Mouse (Mus musculus): ENCODE results near the gene Jmjd1c. TPM values are rescaled to one million over a fixed set of nuclear protein-coding genes. Genes with fewer than 3 reads are reported as not detected.

The Jmjd1c gene
- polyA plus RNA-seq, 1 experiment = 31.5 TPM

GRCm38 (mm10) chr10:67204652-67205407 lies 108.9 kb downstream of the Jmjd1c start:
- no peaks in the 10 kb centered on the region for H3K36me3 ChIP-seq (ENCODE audit: control insufficient read depth, insufficient read depth, low read length)
- peak overlapping the region; percentile 16; the same call in 1 of the 2 replicates for H3K4me3 ChIP-seq (ENCODE audit: control insufficient read depth, insufficient read depth, low read length)
- no peaks in the 10 kb centered on the region for H3K27me3 ChIP-seq (ENCODE audit: control insufficient read depth, insufficient read depth, low read length)
- peak; percentile 19 for DNase-seq
- H3K27ac ChIP-seq (ENCODE audit: control insufficient read depth, insufficient read depth, low read length) = peak overlapping the region; percentile 75
- 23% methylated on average over 11 of the region's 11 CpGs for WGBS
- peaks cover 13% of the 10 kb centered on the region for H3K4me1 ChIP-seq (replicated peaks; ENCODE audit: control insufficient read depth, insufficient read depth, low read length)
- no peak for TF ChIP-seq CTCF (IDR thresholded peaks at IDR 0.05; ENCODE audit: borderline replicate concordance, control insufficient read depth, extremely low read depth, insufficient read depth, low read length, poor library complexity)
- TF ChIP-seq POLR2A (IDR thresholded peaks at IDR 0.05; ENCODE audit: control insufficient read depth, extremely low read depth, insufficient read depth, low read length, poor library complexity) = no peak

DNA sequence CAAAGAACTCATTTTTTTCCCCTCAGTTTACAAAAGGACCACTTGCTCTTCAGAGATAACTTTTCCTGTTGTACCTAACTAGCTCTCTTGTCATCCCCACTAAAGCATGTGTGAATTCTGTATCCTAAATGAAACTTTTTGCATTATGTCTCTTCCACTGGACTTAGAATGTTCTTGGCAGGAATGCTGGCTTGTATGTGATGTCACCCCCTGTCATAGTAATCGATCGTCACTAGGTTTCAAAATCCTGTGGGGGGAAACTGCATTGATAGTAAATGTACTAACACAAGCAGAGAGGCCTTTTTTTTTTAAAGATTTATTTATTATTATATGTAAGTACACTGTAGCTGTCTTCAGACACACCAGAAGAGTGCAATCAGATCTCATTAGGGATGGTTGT lies 112.0 kb downstream of the Jmjd1c start:
- no peak for TF ChIP-seq POLR2A (IDR thresholded peaks at IDR 0.05; ENCODE audit: control insufficient read depth, extremely low read depth, insufficient read depth, low read length, poor library complexity)
- no peak for TF ChIP-seq CTCF (IDR thresholded peaks at IDR 0.05; ENCODE audit: borderline replicate concordance, control insufficient read depth, extremely low read depth, insufficient read depth, low read length, poor library complexity)
- H3K27me3 ChIP-seq (ENCODE audit: control insufficient read depth, insufficient read depth, low read length) = no peaks in the 10 kb centered on the region
- no peak overlapping the region for H3K4me3 ChIP-seq (ENCODE audit: control insufficient read depth, insufficient read depth, low read length)
- 86% methylated on average over 2 of the region's 2 CpGs for WGBS
- DNase-seq = no peak
- no peak overlapping the region for H3K27ac ChIP-seq (ENCODE audit: control insufficient read depth, insufficient read depth, low read length)
- H3K36me3 ChIP-seq (ENCODE audit: control insufficient read depth, insufficient read depth, low read length) = no peaks in the 10 kb centered on the region
- H3K4me1 ChIP-seq (replicated peaks; ENCODE audit: control insufficient read depth, insufficient read depth, low read length) = peaks cover 10% of the 10 kb centered on the region

DNA sequence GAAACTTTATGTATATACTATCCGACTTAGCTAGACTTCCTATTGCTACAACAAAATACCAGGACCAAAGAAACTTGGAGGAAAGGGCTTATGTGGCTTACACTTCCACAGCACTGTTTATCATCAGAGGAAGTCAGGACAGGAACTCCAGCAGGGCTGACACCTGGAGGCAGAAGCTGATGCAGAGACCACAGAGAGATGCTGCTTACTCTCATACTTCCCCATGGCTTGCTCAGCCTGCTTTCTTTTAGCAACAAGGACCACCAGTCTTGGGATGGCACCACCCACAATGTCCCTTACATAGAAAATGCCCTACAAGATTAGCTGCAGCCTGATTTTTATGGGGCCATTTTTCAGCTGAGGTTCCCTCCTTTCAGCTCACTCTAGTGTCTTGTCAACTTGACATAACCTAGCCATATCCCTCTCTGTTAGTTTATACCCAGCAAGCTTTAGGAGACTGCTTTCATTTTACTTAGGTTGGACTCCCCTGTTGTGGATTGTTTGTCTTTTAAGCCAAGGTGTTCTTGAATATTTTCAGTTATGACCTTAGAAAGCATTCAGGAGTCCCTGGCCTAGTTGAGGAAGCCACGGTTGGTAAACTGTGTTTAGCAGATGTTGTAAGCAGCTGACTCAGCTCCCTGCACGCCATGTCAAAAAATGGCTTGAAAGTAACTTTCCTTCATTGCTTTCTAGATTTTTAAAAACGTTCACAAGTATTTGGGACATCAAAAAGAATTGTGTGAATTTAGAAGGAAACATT lies 114.2 kb downstream of the Jmjd1c start:
- Histone ChIP-seq H3K27me3 (ENCODE audit: control insufficient read depth, insufficient read depth, low read length) (no peaks in the 10 kb centered on the region), H3K4me3 (ENCODE audit: control insufficient read depth, insufficient read depth, low read length) (no peak overlapping the region), H3K36me3 (ENCODE audit: control insufficient read depth, insufficient read depth, low read length) (no peaks in the 10 kb centered on the region), H3K4me1 (replicated peaks; ENCODE audit: control insufficient read depth, insufficient read depth, low read length) (peaks cover 6% of the 10 kb centered on the region), H3K27ac (ENCODE audit: control insufficient read depth, insufficient read depth, low read length) (no peak overlapping the region)
- TF ChIP-seq POLR2A (IDR thresholded peaks at IDR 0.05; ENCODE audit: control insufficient read depth, extremely low read depth, insufficient read depth, low read length, poor library complexity) (no peak), CTCF (IDR thresholded peaks at IDR 0.05; ENCODE audit: borderline replicate concordance, control insufficient read depth, extremely low read depth, insufficient read depth, low read length, poor library complexity) (no peak)
- 23% methylated on average over 4 of the region's 4 CpGs for WGBS
- DNase-seq = peak; percentile 19

DNA sequence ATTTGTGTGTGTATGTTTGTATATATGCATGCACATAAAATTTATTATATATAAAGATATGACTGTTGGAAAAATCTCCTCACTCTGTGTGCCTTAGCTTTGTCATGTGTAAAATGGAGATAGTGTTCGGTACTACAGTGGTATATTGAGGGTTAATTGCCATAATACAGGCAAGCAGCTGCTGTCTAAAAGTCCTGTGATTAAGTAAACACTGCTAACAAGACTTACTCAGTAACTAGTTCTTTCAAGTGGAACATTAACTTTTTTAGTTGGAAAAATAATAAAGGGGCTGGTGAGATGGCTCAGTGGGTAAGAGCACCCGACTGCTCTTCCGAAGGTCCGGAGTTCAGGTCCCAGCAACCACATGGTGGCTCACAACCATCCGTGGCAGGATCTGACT lies 116.1 kb downstream of the Jmjd1c start:
- H3K27ac ChIP-seq (ENCODE audit: control insufficient read depth, insufficient read depth, low read length) = no peak overlapping the region
- DNase-seq = no peak
- peaks cover 1% of the 10 kb centered on the region for H3K36me3 ChIP-seq (ENCODE audit: control insufficient read depth, insufficient read depth, low read length)
- 97% methylated on average over 5 of the region's 5 CpGs for WGBS
- peaks cover 3% of the 10 kb centered on the region for H3K4me1 ChIP-seq (replicated peaks; ENCODE audit: control insufficient read depth, insufficient read depth, low read length)
- TF ChIP-seq POLR2A (IDR thresholded peaks at IDR 0.05; ENCODE audit: control insufficient read depth, extremely low read depth, insufficient read depth, low read length, poor library complexity) (no peak), CTCF (IDR thresholded peaks at IDR 0.05; ENCODE audit: borderline replicate concordance, control insufficient read depth, extremely low read depth, insufficient read depth, low read length, poor library complexity) (no peak)
- H3K4me3 ChIP-seq (ENCODE audit: control insufficient read depth, insufficient read depth, low read length) = no peak overlapping the region
- H3K27me3 ChIP-seq (ENCODE audit: control insufficient read depth, insufficient read depth, low read length) = no peaks in the 10 kb centered on the region

- WGBS = 73% methylated on average over 1 of the region's 1 CpGs
- peaks cover 3% of the 10 kb centered on the region for H3K4me1 ChIP-seq (replicated peaks; ENCODE audit: control insufficient read depth, insufficient read depth, low read length)
- no peak for DNase-seq
Measured at GRCm38 (mm10) chr10:67213720-67214119, 117.8 kb downstream of the Jmjd1c start.

GRCm38 (mm10) chr10:67215133-67215532 lies 119.2 kb downstream of the Jmjd1c start:
- Histone ChIP-seq H3K4me1 (replicated peaks; ENCODE audit: control insufficient read depth, insufficient read depth, low read length) (no peaks in the 10 kb centered on the region), H3K27ac (ENCODE audit: control insufficient read depth, insufficient read depth, low read length) (no peak overlapping the region), H3K4me3 (ENCODE audit: control insufficient read depth, insufficient read depth, low read length) (no peak overlapping the region), H3K27me3 (ENCODE audit: control insufficient read depth, insufficient read depth, low read length) (no peaks in the 10 kb centered on the region), H3K36me3 (ENCODE audit: control insufficient read depth, insufficient read depth, low read length) (peaks cover 30% of the 10 kb centered on the region)
- no peak for DNase-seq
- 58% methylated on average over 4 of the region's 4 CpGs for WGBS
- no peak for TF ChIP-seq POLR2A (IDR thresholded peaks at IDR 0.05; ENCODE audit: control insufficient read depth, extremely low read depth, insufficient read depth, low read length, poor library complexity)
- no peak for TF ChIP-seq CTCF (IDR thresholded peaks at IDR 0.05; ENCODE audit: borderline replicate concordance, control insufficient read depth, extremely low read depth, insufficient read depth, low read length, poor library complexity)

More at GRCm38 (mm10) chr10:67213720-67214119, 117.8 kb downstream of the Jmjd1c start:
- H3K36me3 ChIP-seq (ENCODE audit: control insufficient read depth, insufficient read depth, low read length) = peaks cover 16% of the 10 kb centered on the region
- H3K27ac ChIP-seq (ENCODE audit: control insufficient read depth, insufficient read depth, low read length) = no peak overlapping the region
- no peak overlapping the region for H3K4me3 ChIP-seq (ENCODE audit: control insufficient read depth, insufficient read depth, low read length)
- H3K27me3 ChIP-seq (ENCODE audit: control insufficient read depth, insufficient read depth, low read length) = no peaks in the 10 kb centered on the region
- TF ChIP-seq CTCF (IDR thresholded peaks at IDR 0.05; ENCODE audit: borderline replicate concordance, control insufficient read depth, extremely low read depth, insufficient read depth, low read length, poor library complexity) (no peak), POLR2A (IDR thresholded peaks at IDR 0.05; ENCODE audit: control insufficient read depth, extremely low read depth, insufficient read depth, low read length, poor library complexity) (no peak)

Measured in thymus, adult 2 months (tissue).